Mouse (Mus musculus) MEL (cell line): ENCODE data around the gene Dennd2a. TPM values are rescaled to one million over a fixed set of nuclear protein-coding genes. Genes with fewer than 3 reads are reported as not detected.

Experiments used
- DNase-seq: peaks from one replicate; pipeline ENCODE4 v3.0.0; 2011; ENCODE audit warnings: low read depth, low spot score
- H3K27ac ChIP-seq: 2 replicates; pipeline ENCODE4 v1.5.1; 2012; ENCODE audit warnings: low read depth, mild to moderate bottlenecking, control low read depth, low read length, moderate library complexity; ENCODE audit not compliant: control insufficient read depth
- H3K27me3 ChIP-seq, 2 experiments: fragments of 150-350 bp in 1 of 2; sonication (generic) in 1 of 2; 2 replicates each; pipeline ENCODE4 v1.6.1; 2012; ENCODE audit warnings: low read length in 2 of 2, mild to moderate bottlenecking in 2 of 2, improper control_type of control experiment in 1 of 2, moderate library complexity in 1 of 2; ENCODE audit not compliant: insufficient read depth in 2 of 2, control insufficient read depth in 1 of 2
- H3K36me3 ChIP-seq, 2 experiments: 2 replicates each; pipeline ENCODE4 v1.6.1; 2012 to 2014; ENCODE audit warnings: low read length in 2 of 2, improper control_type of control experiment in 1 of 2, inconsistent platforms in 1 of 2, mild to moderate bottlenecking in 1 of 2; ENCODE audit not compliant: insufficient read depth in 2 of 2, control insufficient read depth in 1 of 2
- H3K4me1 ChIP-seq, 2 experiments: fragments of 150-350 bp in 1 of 2; sonication (generic) in 1 of 2; 2 replicates each; pipeline ENCODE4 v1.6.1; 2012; ENCODE audit warnings: low read length in 2 of 2, improper control_type of control experiment in 1 of 2, mild to moderate bottlenecking in 1 of 2; ENCODE audit not compliant: insufficient read depth in 2 of 2, control insufficient read depth in 1 of 2
- H3K4me3 ChIP-seq, 2 experiments: fragments of 150-350 bp in 1 of 2; sonication (generic) in 1 of 2; 2 replicates each; pipeline ENCODE4 v1.5.1; 2012; ENCODE audit warnings: low read depth in 2 of 2, low read length in 2 of 2, mild to moderate bottlenecking in 2 of 2, moderate library complexity in 2 of 2, control low read depth in 1 of 2, improper control_type of control experiment in 1 of 2; ENCODE audit not compliant: control insufficient read depth in 1 of 2, insufficient read depth in 1 of 2
- H3K79me2 ChIP-seq: 2 replicates; pipeline ENCODE4 v1.6.1; 2012; ENCODE audit warnings: mild to moderate bottlenecking, low read length, moderate library complexity; ENCODE audit not compliant: control insufficient read depth, poor library complexity, insufficient read depth
- H3K9ac ChIP-seq: 2 replicates; pipeline ENCODE4 v1.6.1; 2012; ENCODE audit warnings: low read depth, mild to moderate bottlenecking, control low read depth, low read length, moderate library complexity; ENCODE audit not compliant: control insufficient read depth, poor library complexity, severe bottlenecking
- H3K9me3 ChIP-seq: fragments of 150-350 bp; sonication (generic); replicated peaks from 2 replicates; pipeline ENCODE4 v1.6.1; 2012; ENCODE audit warnings: mild to moderate bottlenecking, low read length, improper control_type of control experiment, moderate library complexity; ENCODE audit not compliant: insufficient read depth
- BHLHE40 ChIP-seq: IDR thresholded peaks from 2 replicates; pipeline ENCODE4 v1.6.1; 2012; ENCODE audit warnings: low read depth, mild to moderate bottlenecking, inconsistent platforms, low read length, improper control_type of control experiment, borderline replicate concordance
- CHD2 ChIP-seq: IDR thresholded peaks from 2 replicates; pipeline ENCODE4 v1.6.1; 2011; ENCODE audit warnings: low read length, improper control_type of control experiment
- E2F4 ChIP-seq: IDR thresholded peaks from 2 replicates; pipeline ENCODE4 v1.6.1; 2011; ENCODE audit warnings: low read depth, low read length, improper control_type of control experiment, borderline replicate concordance
- ELF1 ChIP-seq: IDR thresholded peaks from 2 replicates; pipeline ENCODE4 v1.6.1; 2014; ENCODE audit warnings: low read depth, mild to moderate bottlenecking, inconsistent platforms, low read length, improper control_type of control experiment, moderate library complexity
- EP300 ChIP-seq, 2 experiments: IDR thresholded peaks; 2 replicates each; pipeline ENCODE4 v1.6.1; 2011; ENCODE audit warnings: improper control_type of control experiment in 2 of 2, low read length in 2 of 2, low read depth in 1 of 2, mild to moderate bottlenecking in 1 of 2
- ETS1 ChIP-seq: IDR thresholded peaks from 2 replicates; pipeline ENCODE4 v1.6.1; 2012; ENCODE audit warnings: low read depth, mild to moderate bottlenecking, inconsistent platforms, low read length, improper control_type of control experiment, moderate library complexity
- GABPA ChIP-seq: IDR thresholded peaks from 2 replicates; pipeline ENCODE4 v1.6.1; 2012; ENCODE audit warnings: low read depth, mild to moderate bottlenecking, inconsistent platforms, low read length, improper control_type of control experiment, moderate library complexity
- HCFC1 ChIP-seq: IDR thresholded peaks from 2 replicates; pipeline ENCODE4 v1.6.1; 2012; ENCODE audit warnings: low read depth, mild to moderate bottlenecking, inconsistent platforms, low read length, improper control_type of control experiment, moderate library complexity
- JUND ChIP-seq: IDR thresholded peaks from 2 replicates; pipeline ENCODE4 v1.6.1; 2011; ENCODE audit warnings: low read depth, mild to moderate bottlenecking, improper control_type of control experiment, low read length
- KAT2A ChIP-seq: conservative IDR thresholded peaks from 2 replicates; pipeline ENCODE4 v1.6.1; 2012; ENCODE audit warnings: low read depth, low read length, improper control_type of control experiment, inconsistent platforms
- MAFK ChIP-seq: IDR thresholded peaks from 2 replicates; pipeline ENCODE4 v1.6.1; 2011; ENCODE audit warnings: low read depth, mild to moderate bottlenecking, low read length, improper control_type of control experiment, borderline replicate concordance
- MAX ChIP-seq: IDR thresholded peaks from 2 replicates; pipeline ENCODE4 v1.6.1; 2011; ENCODE audit warnings: low read length, improper control_type of control experiment
- MAZ ChIP-seq: IDR thresholded peaks from 2 replicates; pipeline ENCODE4 v1.6.1; 2012; ENCODE audit warnings: low read depth, mild to moderate bottlenecking, inconsistent platforms, low read length, improper control_type of control experiment
- MXI1 ChIP-seq: IDR thresholded peaks from 2 replicates; pipeline ENCODE4 v1.6.1; 2011; ENCODE audit warnings: mild to moderate bottlenecking, low read depth, low read length, improper control_type of control experiment
- NELFE ChIP-seq: IDR thresholded peaks from 2 replicates; pipeline ENCODE4 v1.6.1; 2011; ENCODE audit warnings: low read depth, low read length, improper control_type of control experiment
- NRF1 ChIP-seq: IDR thresholded peaks from 2 replicates; pipeline ENCODE4 v1.6.1; 2014; ENCODE audit warnings: low read depth, mild to moderate bottlenecking, inconsistent platforms, low read length, improper control_type of control experiment, moderate library complexity; ENCODE audit not compliant: poor library complexity, insufficient read depth, severe bottlenecking
- POLR2A ChIP-seq, 2 experiments: IDR thresholded peaks; 2 replicates each; pipeline ENCODE4 v1.6.1; 2011 to 2012; ENCODE audit warnings: low read length in 2 of 2, mild to moderate bottlenecking in 2 of 2, control low read depth in 1 of 2, improper control_type of control experiment in 1 of 2, low read depth in 1 of 2, moderate library complexity in 1 of 2; ENCODE audit not compliant: control insufficient read depth in 1 of 2, insufficient read depth in 1 of 2, poor library complexity in 1 of 2
- POLR2AphosphoS2 ChIP-seq: IDR thresholded peaks from 2 replicates; pipeline ENCODE4 v1.6.1; 2011; ENCODE audit warnings: low read length, improper control_type of control experiment
- POLR2AphosphoS5 ChIP-seq: IDR thresholded peaks from 2 replicates; pipeline ENCODE4 v1.6.1; 2012; ENCODE audit warnings: low read depth, borderline replicate concordance, mild to moderate bottlenecking, inconsistent platforms, low read length, moderate library complexity, mixed read lengths
- RAD21 ChIP-seq: IDR thresholded peaks from 2 replicates; pipeline ENCODE4 v1.6.1; 2011; ENCODE audit warnings: mild to moderate bottlenecking, low read depth, low read length, improper control_type of control experiment
- RCOR1 ChIP-seq: IDR thresholded peaks from 2 replicates; pipeline ENCODE4 v1.6.1; 2012; ENCODE audit warnings: low read depth, mild to moderate bottlenecking, inconsistent platforms, low read length, improper control_type of control experiment
- TAL1 ChIP-seq: IDR thresholded peaks from 2 replicates; pipeline ENCODE4 v1.6.1; 2012; ENCODE audit warnings: mild to moderate bottlenecking, inconsistent platforms, low read length, moderate library complexity, mixed read lengths
- TBP ChIP-seq: IDR thresholded peaks from 2 replicates; pipeline ENCODE4 v1.8.0; 2011; ENCODE audit warnings: low read depth, low read length, improper control_type of control experiment
- TCF12 ChIP-seq: IDR thresholded peaks from 2 replicates; pipeline ENCODE4 v1.6.1; 2014; ENCODE audit warnings: low read depth, mild to moderate bottlenecking, inconsistent platforms, low read length, improper control_type of control experiment, moderate library complexity
- USF1 ChIP-seq: IDR thresholded peaks from 2 replicates; pipeline ENCODE4 v1.6.1; 2014; ENCODE audit warnings: low read depth, mild to moderate bottlenecking, inconsistent platforms, low read length, improper control_type of control experiment, moderate library complexity
- USF2 ChIP-seq, 2 experiments: IDR thresholded peaks; 2 replicates each; pipeline ENCODE4 v1.6.1; 2011 to 2012; ENCODE audit warnings: improper control_type of control experiment in 2 of 2, low read length in 2 of 2, borderline replicate concordance in 1 of 2, inconsistent platforms in 1 of 2, low read depth in 1 of 2, mild to moderate bottlenecking in 1 of 2; ENCODE audit not compliant: insufficient read depth in 1 of 2
- ZC3H11A ChIP-seq: IDR thresholded peaks from 2 replicates; pipeline ENCODE4 v1.6.1; 2012; ENCODE audit warnings: low read depth, mild to moderate bottlenecking, inconsistent platforms, low read length, improper control_type of control experiment
- ZMIZ1 ChIP-seq: IDR thresholded peaks from 2 replicates; pipeline ENCODE4 v1.6.1; 2012; ENCODE audit warnings: low read depth, mild to moderate bottlenecking, inconsistent platforms, low read length, improper control_type of control experiment, moderate library complexity
- ZNF384 ChIP-seq: IDR thresholded peaks from 2 replicates; pipeline ENCODE4 v1.6.1; 2012; ENCODE audit warnings: low read depth, mild to moderate bottlenecking, inconsistent platforms, low read length, improper control_type of control experiment
- polyA plus RNA-seq, 2 experiments: library from polyadenylated mRNA; stranded (reverse) in 1 of 2; unstranded in 1 of 2; fragments of >175 nt in 1 of 2; fragments of >200 nt in 1 of 2; gene quantifications; 2 replicates each; pipeline versions ENCODE4 v1.2.1 to v1.2.4; 2012; ENCODE audit warnings: low replicate concordance in 2 of 2, low read depth in 1 of 2; ENCODE audit not compliant: insufficient read length in 2 of 2, insufficient read depth in 1 of 2, missing spikeins in 1 of 2
- total RNA-seq: library from RNA; depleted of rRNA; stranded (reverse); fragments of 300-350 nt; gene quantifications from 2 replicates; pipeline ENCODE4 v1.2.3, GENCODE M21; 2012

Gene Dennd2a
- total and polyA plus RNA-seq, 3 experiments = 0.15 TPM; not detected in 2

DNA sequence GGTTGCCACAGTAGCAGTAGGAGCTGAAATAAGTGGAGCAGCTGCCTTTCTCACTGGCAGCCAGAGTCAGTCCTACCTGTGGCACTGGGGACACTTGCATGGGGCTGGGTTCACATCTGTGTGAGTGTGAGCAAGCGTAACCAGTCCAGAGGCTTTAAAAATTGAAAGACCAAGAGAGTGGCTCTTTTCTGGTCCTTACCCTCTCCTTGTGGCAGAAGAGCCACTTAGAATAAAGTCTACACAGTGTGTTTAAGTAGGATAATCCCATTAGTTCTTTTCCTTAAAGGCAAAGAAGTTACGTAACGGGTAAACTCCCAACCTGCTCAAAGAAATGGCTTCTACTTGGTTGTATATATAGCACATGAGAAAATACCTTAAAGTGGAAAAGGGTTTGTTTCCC, 43.2 kb upstream of the Dennd2a start:
- TF ChIP-seq USF2 (IDR thresholded peaks at IDR 0.05; ENCODE audit: borderline replicate concordance in 1 of 2, insufficient read depth in 1 of 2, low read depth in 1 of 2, low read length in 2 of 2) (no peak), ZNF384 (no peak), ZC3H11A (no peak), ELF1 (no peak)
- Histone ChIP-seq H3K9ac (no peak overlapping the region), H3K27me3 (no peaks in the 10 kb centered on the region), H3K4me1 (no peaks in the 10 kb centered on the region), H3K79me2 (no peaks in the 10 kb centered on the region), H3K4me3 (no peak overlapping the region), H3K36me3 (peaks cover 0 to 13% of the 10 kb centered on the region in 2 experiments; a peak in 2 of 4 replicates), H3K9me3 (no peaks in the 10 kb centered on the region), H3K27ac (no peak overlapping the region)
- no peak for DNase-seq

DNA sequence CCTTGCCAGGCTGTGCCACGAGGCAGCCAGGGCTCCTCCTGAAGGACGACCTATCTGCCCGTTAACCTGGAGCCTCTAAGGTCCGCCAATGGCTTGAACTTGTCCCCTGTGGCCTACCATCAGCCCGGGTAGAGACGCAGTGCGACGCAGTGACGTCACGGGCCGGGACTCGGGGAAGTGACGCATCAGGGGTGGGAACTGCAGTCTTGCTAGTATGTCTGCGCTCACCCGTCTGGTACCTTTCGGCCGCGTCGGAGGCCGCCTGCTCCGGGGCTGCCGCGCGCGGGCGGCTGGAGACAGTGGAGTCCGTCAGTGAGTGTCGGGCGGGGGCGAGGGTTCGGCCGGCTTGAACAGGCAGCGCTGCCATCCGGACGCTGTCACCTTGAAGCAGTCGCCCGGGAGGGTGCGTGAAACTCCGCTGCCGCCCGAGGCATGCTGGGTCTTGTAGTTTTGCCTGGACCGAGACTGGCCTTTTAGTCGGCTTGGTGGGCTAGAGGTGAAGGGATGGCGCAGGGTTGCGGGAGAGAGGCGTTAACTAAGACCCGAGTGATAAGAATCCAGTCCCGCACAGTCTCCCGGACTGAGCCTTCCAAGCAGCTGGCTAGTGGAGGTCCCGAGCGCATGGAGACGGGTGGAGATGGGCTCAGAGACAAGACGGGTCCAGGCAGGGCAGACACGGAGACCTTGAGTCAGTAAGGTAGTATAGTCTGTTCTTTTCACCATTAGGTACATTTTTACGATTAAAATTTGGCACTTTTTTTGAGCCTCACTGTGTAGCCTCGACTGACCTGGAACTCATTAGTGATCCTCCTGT, 34.9 kb upstream of the Dennd2a start, which contains the start of gene Ndufb2:
Ndufb2 (plus strand) TSS at position 174 of the 814 bp plus-strand sequence.
- Histone ChIP-seq H3K27me3 (no peaks in the 10 kb centered on the region), H3K79me2 (peaks cover 14% of the 10 kb centered on the region), H3K4me3 (peak within 1 kb of the TSS; percentile 82 to 98), H3K9me3 (no peaks in the 10 kb centered on the region), H3K36me3 (peaks cover 4 to 8% of the 10 kb centered on the region in 2 experiments), H3K27ac (peak within 1 kb of the TSS; percentile 63), H3K9ac (peak within 1 kb of the TSS; percentile 84), H3K4me1 (peaks cover 3 to 9% of the 10 kb centered on the region in 2 experiments; a peak in 3 of 4 replicates)
- DNase-seq = peak; percentile 97
- TF ChIP-seq USF1 (0 out of 2 replicates have a peak, but pooled peaks have one; percentile 23), CHD2 (no peak), NELFE (peak; percentile 91), KAT2A (peak; percentile 76), USF2 (IDR thresholded peaks at IDR 0.05; ENCODE audit: borderline replicate concordance in 1 of 2, insufficient read depth in 1 of 2, low read depth in 1 of 2, low read length in 2 of 2) (no peak), POLR2A (IDR thresholded peaks at IDR 0.05; ENCODE audit: control insufficient read depth in 1 of 2, insufficient read depth in 1 of 2, low read depth in 1 of 2, low read length in 2 of 2, poor library complexity in 1 of 2) (peak; percentile 80 to 91), POLR2AphosphoS5 (0 out of 2 replicates have a peak, but pooled peaks have one; percentile 66), TBP (peak; percentile 78), POLR2AphosphoS2 (peak; percentile 97), ELF1 (peak; percentile 57), MXI1 (peak; percentile 45; the same call in 1 of the 2 replicates), MAFK (no peak), HCFC1 (peak; percentile 94), RCOR1 (0 out of 2 replicates have a peak, but pooled peaks have one; percentile 12), MAX (peak; percentile 70; the same call in 1 of the 2 replicates), TAL1 (no peak), TCF12 (peak; percentile 65; the same call in 1 of the 2 replicates), MAZ (peak; percentile 25; the same call in 1 of the 2 replicates), NRF1 (peak; percentile 41; the same call in 1 of the 2 replicates), RAD21 (no peak), ETS1 (peak; percentile 39; the same call in 1 of the 2 replicates), GABPA (peak; percentile 42; the same call in 1 of the 2 replicates), ZMIZ1 (peak; percentile 94), E2F4 (no peak), BHLHE40 (no peak), EP300 (IDR thresholded peaks at IDR 0.05; ENCODE audit: low read depth in 1 of 2, low read length in 2 of 2) (no peak), JUND (no peak)
